Mouse (Mus musculus): ENCODE data around the gene Cactin.

DNA sequence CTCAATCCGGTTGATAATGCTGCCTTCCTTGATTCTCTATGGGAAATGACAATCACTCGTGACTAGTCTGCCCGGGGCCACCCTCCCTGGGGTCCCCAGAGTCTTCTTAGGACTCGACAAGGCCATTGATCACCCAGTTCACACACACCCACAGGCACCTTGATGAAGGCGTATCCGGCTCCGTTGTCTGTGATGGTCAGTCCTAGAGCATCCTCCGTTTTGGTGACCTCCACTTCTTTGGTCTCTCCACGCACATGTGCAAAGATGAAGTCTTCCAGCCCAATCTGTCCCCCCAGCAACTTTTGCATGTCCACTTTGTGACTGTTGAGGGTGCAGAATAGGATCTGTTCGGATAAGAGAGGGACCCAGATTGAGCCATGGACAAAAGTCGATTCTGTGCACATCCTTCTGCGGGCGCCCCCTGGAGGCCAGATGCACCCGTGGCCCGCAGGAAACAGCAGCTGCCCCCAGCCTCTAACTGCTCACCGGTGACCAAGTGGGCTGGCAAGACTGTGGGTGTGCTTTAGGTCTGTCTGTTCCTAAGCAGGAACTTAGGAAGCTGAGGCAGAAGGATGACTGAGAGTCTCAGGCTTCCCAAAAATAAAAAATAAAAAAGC is 20.5 kb downstream of the Cactin start:
- TF ChIP-seq CTCF (IDR thresholded peaks at IDR 0.05; ENCODE audit: extremely low read depth, insufficient read length, insufficient replicate concordance, low read depth, low read length) (peak; percentile 73), POLR2A (IDR thresholded peaks at IDR 0.05; ENCODE audit: low read depth, low read length) (no peak)
